Mouse (Mus musculus): ENCODE results near the gene Abcc5.
"Not testable (repeated sequence)": the region's sequence is repeated elsewhere in the genome, so short reads cannot be mapped to it uniquely, and the experiment has no call there.

The Abcc5 gene
- long read RNA-seq, experiment 1, full-length matches to known transcripts: 2 of 21 reads
- long read RNA-seq, experiment 1, partial matches to known transcripts: 10 of 21 reads
- long read RNA-seq, experiment 1, other reads (novel, unspliced or antisense): 9 of 21 reads
- long read RNA-seq, experiment 2, full-length matches to known transcripts: 9 of 34 reads
- long read RNA-seq, experiment 2, partial matches to known transcripts: 11 of 34 reads
- long read RNA-seq, experiment 2, other reads (novel, unspliced or antisense): 14 of 34 reads

GRCm38 (mm10) chr16:20425855-20426598 lies at the start of gene Abcc5:
Abcc5 (minus strand) TSS chr16:20426394.
- intact Hi-C loops (cut with DNase I): loop anchor here (5.0 kb wide), 1 partner anchor 51 kb away; no protein-coding TSS in a partner anchor

- intact Hi-C loops (cut with DNase I): loop anchor here (5.0 kb wide), 1 partner anchor 48 kb away; the partner anchor contains the start of gene Abcc5
These were observed 49.1 kb upstream of the Abcc5 start for GRCm38 (mm10) chr16:20475335-20475734.

GRCm38 (mm10) chr16:20474786-20475185 lies 48.6 kb upstream of the Abcc5 start:
- intact Hi-C loops (cut with DNase I): loop anchor here (5.0 kb wide), 1 partner anchor 47 kb away; the partner anchor contains the start of gene Abcc5

- intact Hi-C loops (cut with DNase I): no loop called here
These were observed 48.0 kb upstream of the Abcc5 start for GRCm38 (mm10) chr16:20474211-20474610.

- intact Hi-C loops (cut with DNase I): no loop called here
These were observed 47.6 kb upstream of the Abcc5 start for GRCm38 (mm10) chr16:20473748-20474147.

GRCm38 (mm10) chr16:20471686-20472085 lies 45.5 kb upstream of the Abcc5 start:
- intact Hi-C loops (cut with DNase I): no loop called here

GRCm38 (mm10) chr16:20470981-20471380 lies 44.8 kb upstream of the Abcc5 start:
- intact Hi-C loops (cut with DNase I): no loop called here

- intact Hi-C loops (cut with DNase I): no loop called here
These were observed 38.5 kb upstream of the Abcc5 start for GRCm38 (mm10) chr16:20464725-20465124.

- intact Hi-C loops (cut with DNase I): not testable (repeated sequence)
These were observed 32.5 kb upstream of the Abcc5 start for GRCm38 (mm10) chr16:20458736-20459135.

- intact Hi-C loops (cut with DNase I): no loop called here
These were observed 29.9 kb upstream of the Abcc5 start for GRCm38 (mm10) chr16:20456106-20456505.

- intact Hi-C loops (cut with DNase I): no loop called here
These were observed 28.0 kb upstream of the Abcc5 start for GRCm38 (mm10) chr16:20454155-20454654.

GRCm38 (mm10) chr16:20451774-20452173 lies 25.6 kb upstream of the Abcc5 start:
- intact Hi-C loops (cut with DNase I): no loop called here

- intact Hi-C loops (cut with DNase I): no loop called here
These were observed 19.7 kb upstream of the Abcc5 start for GRCm38 (mm10) chr16:20445871-20446270.

- intact Hi-C loops (cut with DNase I): no loop called here
These were observed 18.7 kb upstream of the Abcc5 start for GRCm38 (mm10) chr16:20444831-20445388.

- intact Hi-C loops (cut with DNase I): no loop called here
These were observed 16.7 kb upstream of the Abcc5 start for GRCm38 (mm10) chr16:20442871-20443270.

GRCm38 (mm10) chr16:20438673-20439415 lies 12.7 kb upstream of the Abcc5 start:
- intact Hi-C loops (cut with DNase I): no loop called here

- intact Hi-C loops (cut with DNase I): not testable (repeated sequence)
These were observed 11.9 kb upstream of the Abcc5 start for GRCm38 (mm10) chr16:20438046-20438445.

- intact Hi-C loops (cut with DNase I): no loop called here
These were observed 10.1 kb upstream of the Abcc5 start for GRCm38 (mm10) chr16:20436281-20436680.

GRCm38 (mm10) chr16:20429328-20429727 lies 3.1 kb upstream of the Abcc5 start:
- intact Hi-C loops (cut with DNase I): loop anchor here (5.0 kb wide), 1 partner anchor 48 kb away; no protein-coding TSS in a partner anchor

GRCm38 (mm10) chr16:20427566-20427965 lies 1.4 kb upstream of the Abcc5 start:
- intact Hi-C loops (cut with DNase I): loop anchor here (5.0 kb wide), 1 partner anchor 50 kb away; no protein-coding TSS in a partner anchor
